Mouse (Mus musculus): Measurements from ENCODE around the gene Pno1. TPM values are rescaled to one million over a fixed set of nuclear protein-coding genes. Genes with fewer than 3 reads are reported as not detected.
"Not testable (repeated sequence)": the region's sequence is repeated elsewhere in the genome, so short reads cannot be mapped to it uniquely, and the experiment has no call there.

The Pno1 gene
- 74.7 and 82.4 TPM in 2 replicates for polyA plus RNA-seq (2015; fragmentation: Nextera tagmentation; extraction: Ambion mirVana)

DNA sequence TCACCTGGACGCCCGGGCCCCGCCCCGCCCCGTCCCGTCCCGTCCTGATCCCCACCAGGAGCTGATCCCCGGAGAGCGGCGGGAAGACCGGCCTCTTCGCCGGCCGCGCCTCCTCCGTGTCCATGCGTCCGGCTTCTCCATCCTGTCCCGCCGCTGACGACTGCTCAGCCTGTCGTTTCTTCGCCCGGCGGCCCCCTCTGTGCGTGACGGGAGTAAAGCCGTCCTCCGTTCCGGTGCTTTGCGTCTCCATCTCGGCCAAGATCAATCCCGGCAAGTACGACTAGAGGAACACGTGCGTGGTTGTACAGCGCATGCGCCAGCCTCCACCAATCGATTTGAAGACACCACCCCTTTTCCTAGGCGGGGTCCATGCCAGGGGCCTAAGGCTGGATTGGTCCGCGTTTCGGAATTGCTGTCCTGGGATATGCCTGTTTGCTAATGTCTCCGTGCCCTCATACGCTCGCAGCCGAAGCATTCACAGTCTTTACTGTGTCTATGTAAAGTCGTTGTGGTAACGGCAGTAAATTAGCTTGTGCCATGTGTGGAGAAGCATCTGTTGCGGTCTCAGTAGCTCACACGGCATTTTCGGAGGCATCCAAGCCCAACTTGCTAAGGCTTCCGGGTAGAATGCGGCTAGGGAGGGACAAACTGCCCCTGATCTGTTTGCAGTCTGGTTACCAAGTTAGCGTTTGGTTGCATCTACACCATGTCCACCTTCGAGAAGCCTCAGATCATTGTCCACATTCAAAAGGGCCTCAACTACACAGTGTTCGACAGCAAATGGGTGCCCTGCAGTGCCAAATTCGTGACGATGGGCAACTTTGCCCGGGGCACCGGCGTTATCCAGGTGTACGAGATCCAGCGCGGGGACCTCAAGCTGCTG, at the start of gene Pno1:
Pno1 (minus strand) TSS at position 311 of the 883 bp plus-strand sequence.
- under 1% methylated on average over 65 of the region's 65 CpGs for WGBS

DNA sequence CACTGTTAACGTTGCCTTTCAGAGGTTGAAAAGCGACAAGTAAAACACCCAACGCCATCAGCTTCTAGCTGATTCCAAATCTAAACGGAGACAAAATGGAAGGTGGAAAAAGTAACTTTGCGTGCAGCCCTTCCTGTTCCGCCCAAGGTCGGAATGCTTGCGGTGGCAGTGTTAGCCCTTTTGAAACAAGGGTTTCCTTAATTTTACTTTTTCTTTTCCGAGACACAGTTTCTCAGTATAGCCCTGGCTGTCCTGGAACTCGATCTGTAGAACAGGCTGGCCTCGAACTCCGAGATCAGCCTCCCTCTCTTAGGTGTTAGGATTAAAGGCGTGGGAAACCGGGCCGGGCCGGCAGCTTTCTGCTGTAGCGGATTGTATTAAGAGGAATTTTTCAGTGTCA, 46.5 kb upstream of the Pno1 start:
- Histone ChIP-seq H3K27ac (peak overlapping the region; percentile 88), H3K36me3 (no peaks in the 10 kb centered on the region), H3K9me3 (replicated peaks) (no peaks in the 10 kb centered on the region), H3K9ac (peak overlapping the region; percentile 82), H3K27me3 (no peaks in the 10 kb centered on the region), H3K4me2 (peak overlapping the region; percentile 69), H3K4me3 (replicated peaks) (peak overlapping the region; percentile 95), H3K4me1 (peaks cover 8% of the 10 kb centered on the region)
- under 1% methylated on average over 17 of the region's 17 CpGs for WGBS
- ATAC-seq (replicated peaks; ENCODE audit: low FRiP score) = peak; percentile 41

More for the DNA sequence above, at the start of gene Pno1:
- no peaks in the 10 kb centered on the region for H3K9me3 ChIP-seq (replicated peaks)
- peak within 1 kb of the TSS; percentile 96 for H3K4me3 ChIP-seq (replicated peaks)
- peak; percentile 99 for ATAC-seq (replicated peaks; ENCODE audit: low FRiP score)
- peaks cover 23% of the 10 kb centered on the region for H3K36me3 ChIP-seq
- peak within 1 kb of the TSS; percentile 89 for H3K9ac ChIP-seq
- H3K4me2 ChIP-seq = peak within 1 kb of the TSS; percentile 69
- H3K27ac ChIP-seq = peak within 1 kb of the TSS; percentile 91
- peaks cover 20% of the 10 kb centered on the region for H3K4me1 ChIP-seq
- no peaks in the 10 kb centered on the region for H3K27me3 ChIP-seq

DNA sequence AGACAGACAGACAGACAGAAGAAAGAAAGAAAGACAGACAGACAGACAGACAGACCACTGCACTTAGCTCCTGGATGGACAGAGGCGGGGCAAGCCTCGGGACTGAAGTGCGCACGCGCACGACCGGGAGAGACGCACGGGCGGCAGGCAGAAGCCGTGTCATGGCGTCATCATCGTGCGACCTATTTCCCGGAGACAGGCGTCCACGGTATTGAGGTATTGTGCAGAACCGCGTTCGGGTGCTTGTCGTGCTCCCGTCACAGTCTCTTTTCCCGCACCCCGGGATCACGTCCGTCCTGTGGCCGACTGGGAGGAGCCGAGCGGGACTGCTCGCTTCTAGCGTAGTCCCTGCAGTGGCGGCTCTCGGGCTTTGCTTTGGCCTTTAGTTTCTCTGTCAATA, 46.1 kb upstream of the Pno1 start, which contains the start of gene C1d:
C1d (plus strand) TSS at position 137 of the 400 bp plus-strand sequence.
- peaks cover 8% of the 10 kb centered on the region for H3K4me1 ChIP-seq
- H3K4me3 ChIP-seq (replicated peaks) = peak within 1 kb of the TSS; percentile 95
- H3K9ac ChIP-seq = peak within 1 kb of the TSS; percentile 82
- H3K27me3 ChIP-seq = no peaks in the 10 kb centered on the region
- peak within 1 kb of the TSS; percentile 69 for H3K4me2 ChIP-seq
- H3K9me3 ChIP-seq (replicated peaks) = no peaks in the 10 kb centered on the region
- H3K27ac ChIP-seq = peak within 1 kb of the TSS; percentile 88
- WGBS = 0% methylated on average over 33 of the region's 33 CpGs
- ATAC-seq (replicated peaks; ENCODE audit: low FRiP score) = peak; percentile 93
- no peaks in the 10 kb centered on the region for H3K36me3 ChIP-seq

DNA sequence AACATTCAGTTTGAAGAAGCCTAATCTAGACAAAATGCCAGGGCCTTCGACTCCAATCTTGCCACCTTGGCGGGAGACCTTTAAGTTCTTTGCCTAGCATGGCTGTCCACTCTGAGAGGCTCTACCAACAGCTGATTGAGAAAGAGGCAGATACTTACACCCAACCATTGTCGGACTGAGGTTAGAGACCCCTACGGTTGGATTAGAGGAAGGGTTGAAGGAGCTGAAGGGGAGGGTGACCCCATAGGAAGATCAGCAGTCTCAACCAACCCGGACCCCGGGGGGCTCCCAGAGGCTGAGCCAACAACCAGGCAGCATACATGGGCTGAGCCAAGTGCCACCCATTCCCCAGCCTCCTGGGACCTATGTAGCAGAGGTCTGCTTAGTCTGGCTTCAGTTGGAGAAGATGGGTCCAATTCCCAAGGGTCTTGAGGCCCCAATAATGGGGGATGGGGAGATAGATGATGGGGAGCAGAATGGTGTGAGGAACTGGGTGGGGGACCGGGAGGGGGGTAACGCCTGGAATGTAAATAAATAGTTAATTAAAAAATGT, 45.5 kb upstream of the Pno1 start:
- peak overlapping the region; percentile 95 for H3K4me3 ChIP-seq (replicated peaks)
- no peaks in the 10 kb centered on the region for H3K36me3 ChIP-seq
- peak overlapping the region; percentile 69 for H3K4me2 ChIP-seq
- peak; percentile 78 for ATAC-seq (replicated peaks; ENCODE audit: low FRiP score)
- H3K9ac ChIP-seq = peak overlapping the region; percentile 82; the same call in 1 of the 2 replicates
- H3K27me3 ChIP-seq = no peaks in the 10 kb centered on the region
- 52% methylated on average over 8 of the region's 8 CpGs for WGBS
- H3K4me1 ChIP-seq = peaks cover 8% of the 10 kb centered on the region
- H3K9me3 ChIP-seq (replicated peaks) = no peaks in the 10 kb centered on the region
- no peak overlapping the region for H3K27ac ChIP-seq

DNA sequence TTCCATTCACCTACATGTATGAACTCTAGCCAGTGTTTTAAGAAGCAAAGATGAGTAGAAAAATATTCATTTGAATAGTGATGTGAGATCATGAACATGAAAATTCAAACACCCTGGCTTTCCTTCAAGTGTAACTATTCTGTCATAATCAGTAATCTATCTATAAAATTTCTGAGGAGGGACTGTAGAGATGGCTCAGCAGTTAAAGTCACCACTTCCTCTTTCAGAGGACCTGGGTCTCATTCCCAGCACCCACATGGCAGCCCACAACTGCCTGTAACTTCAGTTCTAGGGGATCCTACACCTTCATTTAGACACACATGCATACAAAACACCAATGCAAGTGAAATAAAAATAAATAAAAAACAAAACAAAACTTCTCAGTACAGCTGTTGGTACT, 37.3 kb upstream of the Pno1 start:
- Histone ChIP-seq H3K4me3 (replicated peaks) (no peak overlapping the region), H3K9me3 (replicated peaks) (no peaks in the 10 kb centered on the region), H3K4me2 (no peak overlapping the region), H3K36me3 (no peaks in the 10 kb centered on the region), H3K9ac (no peak overlapping the region), H3K27ac (no peak overlapping the region), H3K27me3 (no peaks in the 10 kb centered on the region), H3K4me1 (no peaks in the 10 kb centered on the region)
- ATAC-seq (replicated peaks; ENCODE audit: low FRiP score) = no peak

DNA sequence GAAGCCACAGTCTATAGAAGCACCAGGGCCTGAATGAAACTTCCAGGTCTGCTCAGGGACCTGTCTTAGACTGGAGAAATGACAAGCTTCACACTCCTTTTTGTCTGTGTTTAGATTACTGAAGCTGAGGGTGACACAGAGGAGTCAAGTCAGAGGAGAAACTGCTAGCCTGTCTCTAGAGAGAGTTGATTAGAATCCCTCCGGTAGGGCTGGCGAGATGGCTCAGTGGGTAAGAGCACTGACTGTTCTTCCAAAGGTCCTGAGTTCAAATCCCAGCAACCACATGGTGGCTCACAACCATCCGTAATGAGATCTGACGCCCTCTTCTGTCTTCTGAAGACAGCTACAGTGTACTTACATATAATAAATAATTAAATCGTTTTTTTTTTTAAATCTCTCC, 27.2 kb upstream of the Pno1 start:
- H3K27ac ChIP-seq; H3K27me3 ChIP-seq; H3K4me2 ChIP-seq; ATAC-seq (replicated peaks; ENCODE audit: low FRiP score); H3K9me3 ChIP-seq (replicated peaks); H3K4me1 ChIP-seq; H3K4me3 ChIP-seq (replicated peaks); H3K9ac ChIP-seq: not testable (repeated sequence)
- H3K36me3 ChIP-seq = peaks cover 11% of the 10 kb centered on the region
- 87% methylated on average over 5 of the region's 5 CpGs for WGBS

DNA sequence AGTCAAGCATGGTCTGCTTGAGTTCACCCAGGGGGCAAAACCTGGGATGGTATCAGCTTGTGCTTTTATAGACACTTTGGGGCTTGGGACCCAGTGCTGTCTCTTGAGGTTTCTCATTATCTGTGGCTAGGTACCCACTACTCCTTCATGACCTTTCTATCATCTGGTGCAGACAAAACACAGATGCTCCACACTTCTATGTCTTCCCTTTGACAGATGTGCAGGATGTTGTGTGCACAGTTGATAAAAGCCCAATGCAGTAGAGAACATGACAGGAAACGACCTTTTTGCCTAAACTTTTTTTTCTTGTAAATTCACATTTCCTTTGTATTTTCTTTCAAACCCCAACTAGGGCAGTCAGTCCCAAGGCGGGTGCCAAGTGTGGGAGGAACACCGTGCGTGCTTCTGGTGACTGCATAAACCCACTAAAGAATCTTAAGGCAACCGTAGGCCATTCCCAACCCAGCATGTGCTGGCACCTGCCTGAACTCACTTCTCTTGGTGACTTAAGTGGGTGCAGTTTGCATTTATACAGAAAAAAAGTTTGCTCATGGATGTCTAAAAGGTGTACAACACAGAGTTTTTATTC, 25.2 kb upstream of the Pno1 start:
- Histone ChIP-seq H3K27ac (no peak overlapping the region), H3K4me2 (no peak overlapping the region), H3K9ac (no peak overlapping the region), H3K4me1 (no peaks in the 10 kb centered on the region), H3K36me3 (peaks cover 26% of the 10 kb centered on the region), H3K4me3 (replicated peaks) (no peak overlapping the region), H3K9me3 (replicated peaks) (no peaks in the 10 kb centered on the region), H3K27me3 (no peaks in the 10 kb centered on the region)
- 71% methylated on average over 5 of the region's 5 CpGs for WGBS
- no peak for ATAC-seq (replicated peaks; ENCODE audit: low FRiP score)

DNA sequence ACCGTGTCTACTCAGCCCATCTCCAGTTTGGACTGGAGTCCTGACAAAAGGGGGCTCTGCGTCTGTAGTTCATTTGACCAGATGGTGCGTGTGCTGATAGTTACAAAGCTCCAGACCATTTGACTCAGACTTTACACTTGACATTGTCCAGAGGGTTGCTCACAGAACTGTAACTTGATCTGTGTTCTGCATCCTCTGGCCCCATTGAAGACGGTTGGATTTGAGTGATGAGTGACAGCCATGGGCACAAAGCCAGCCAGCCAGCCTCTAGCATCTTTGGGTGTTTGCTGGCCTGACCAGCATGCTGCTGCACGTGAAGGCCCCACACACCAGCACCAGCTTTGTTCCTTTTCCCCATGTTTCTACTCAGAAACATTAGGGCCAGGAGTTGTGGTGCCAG, 21.4 kb upstream of the Pno1 start:
- Histone ChIP-seq H3K4me3 (replicated peaks) (no peak overlapping the region), H3K4me1 (no peaks in the 10 kb centered on the region), H3K4me2 (no peak overlapping the region), H3K36me3 (peaks cover 42% of the 10 kb centered on the region), H3K9me3 (replicated peaks) (no peaks in the 10 kb centered on the region), H3K9ac (no peak overlapping the region), H3K27me3 (no peaks in the 10 kb centered on the region), H3K27ac (no peak overlapping the region)
- no peak for ATAC-seq (replicated peaks; ENCODE audit: low FRiP score)
- 70% methylated on average over 5 of the region's 5 CpGs for WGBS

DNA sequence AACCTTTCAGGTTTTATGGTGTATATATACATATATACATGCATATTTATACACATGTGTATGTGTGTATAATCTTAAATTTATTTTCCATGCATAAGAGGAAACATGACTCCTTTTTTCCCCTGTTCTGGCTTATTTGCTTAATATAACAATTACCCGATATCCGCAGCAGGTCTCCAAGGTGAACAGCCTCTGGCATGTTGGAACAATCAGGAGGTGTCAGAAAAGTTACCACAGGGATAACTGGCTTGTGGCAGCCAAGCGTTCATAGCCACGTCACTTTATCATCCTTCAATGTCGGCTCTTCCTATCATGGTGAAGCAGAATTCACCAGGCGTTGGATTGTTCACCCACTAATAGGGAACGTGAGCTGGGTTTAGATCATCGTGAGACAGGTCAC, 9.8 kb upstream of the Pno1 start:
- Histone ChIP-seq H3K27me3 (no peaks in the 10 kb centered on the region), H3K4me2 (no peak overlapping the region), H3K36me3 (peaks cover 28% of the 10 kb centered on the region), H3K27ac (no peak overlapping the region), H3K9me3 (replicated peaks) (no peaks in the 10 kb centered on the region), H3K4me1 (no peaks in the 10 kb centered on the region), H3K9ac (no peak overlapping the region), H3K4me3 (replicated peaks) (no peak overlapping the region)
- no peak for ATAC-seq (replicated peaks; ENCODE audit: low FRiP score)
- 98% methylated on average over 8 of the region's 8 CpGs for WGBS

DNA sequence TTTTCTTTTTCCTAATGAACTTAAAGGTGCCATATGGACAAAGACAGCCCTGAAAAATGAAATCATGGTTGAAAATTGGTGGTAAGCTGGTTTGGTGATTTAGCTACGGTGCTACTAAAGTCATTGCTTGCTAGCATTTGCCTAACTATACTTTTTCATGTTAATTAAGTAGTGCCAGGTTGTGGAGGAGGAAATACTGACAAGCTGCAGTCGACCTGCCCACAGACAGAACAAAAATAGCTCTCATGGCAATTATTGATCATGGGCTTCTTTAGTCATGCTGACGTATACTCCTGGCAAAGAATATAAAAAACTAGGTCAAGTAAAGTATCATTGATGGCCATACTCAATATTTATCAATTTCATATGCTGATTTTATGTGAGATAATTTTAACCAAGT, 4.1 kb upstream of the Pno1 start:
- peaks cover under 1% of the 10 kb centered on the region for H3K36me3 ChIP-seq
- H3K4me1 ChIP-seq = peaks cover 15% of the 10 kb centered on the region
- H3K27ac ChIP-seq = no peak overlapping the region
- ATAC-seq (replicated peaks; ENCODE audit: low FRiP score) = no peak
- H3K4me3 ChIP-seq (replicated peaks) = no peak overlapping the region
- H3K9ac ChIP-seq = no peak overlapping the region
- 89% methylated on average over 3 of the region's 3 CpGs for WGBS
- H3K9me3 ChIP-seq (replicated peaks) = no peaks in the 10 kb centered on the region
- H3K27me3 ChIP-seq = no peaks in the 10 kb centered on the region
- no peak overlapping the region for H3K4me2 ChIP-seq

DNA sequence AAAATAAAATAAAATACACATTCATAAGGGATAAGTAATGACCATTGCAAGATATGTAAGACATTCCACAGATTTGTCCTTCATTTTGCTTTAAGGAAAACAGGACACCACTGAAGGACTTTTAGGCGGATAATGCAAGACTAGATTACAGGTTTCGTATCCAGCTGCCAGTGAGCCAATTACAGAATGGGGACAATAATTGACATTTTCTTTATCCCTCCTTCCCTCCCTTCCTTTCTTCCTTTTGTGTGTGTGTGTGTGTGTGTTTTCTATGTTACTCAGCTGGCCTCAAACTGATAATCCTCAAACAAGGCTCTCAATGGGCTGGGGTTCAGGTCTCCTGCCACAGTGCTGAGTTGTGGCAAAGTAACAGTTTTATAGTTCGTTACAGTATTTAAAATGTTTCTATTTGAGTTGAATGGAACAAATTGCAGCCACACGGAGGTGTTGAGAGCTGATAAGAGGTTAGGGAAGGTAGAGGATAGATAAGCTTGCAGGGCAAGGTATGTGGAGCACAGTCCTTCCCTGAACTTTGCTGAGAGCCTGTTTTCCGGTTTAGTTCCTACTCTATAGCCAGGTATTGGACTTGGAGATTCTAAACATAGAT, 1.6 kb upstream of the Pno1 start:
- no peaks in the 10 kb centered on the region for H3K27me3 ChIP-seq
- peak overlapping the region; percentile 96; the same call in 1 of the 2 replicates for H3K4me3 ChIP-seq (replicated peaks)
- H3K36me3 ChIP-seq = peaks cover 15% of the 10 kb centered on the region
- no peak for ATAC-seq (replicated peaks; ENCODE audit: low FRiP score)
- H3K4me2 ChIP-seq = peak overlapping the region; percentile 69
- peak overlapping the region; percentile 89 for H3K9ac ChIP-seq
- H3K4me1 ChIP-seq = peaks cover 20% of the 10 kb centered on the region
- 75% methylated on average over 5 of the region's 5 CpGs for WGBS
- no peak overlapping the region for H3K27ac ChIP-seq
- H3K9me3 ChIP-seq (replicated peaks) = no peaks in the 10 kb centered on the region

DNA sequence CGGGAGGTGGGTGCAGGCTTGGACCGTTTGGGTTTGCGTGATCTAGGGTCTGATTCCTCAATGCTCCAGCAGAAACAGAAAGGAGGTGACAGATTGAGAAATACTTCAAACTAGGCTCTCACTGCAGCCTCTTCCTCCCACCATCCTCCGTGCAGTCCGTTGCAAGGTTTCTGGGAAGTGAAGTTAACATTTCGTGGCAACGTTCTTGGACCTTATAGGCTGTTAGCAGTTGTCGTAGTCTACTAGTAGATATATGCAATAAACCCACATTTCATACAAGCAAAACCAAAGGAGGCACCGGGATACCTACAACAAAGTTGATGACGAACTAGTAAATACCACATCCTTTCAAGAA, 750 bp upstream of the Pno1 start:
- H3K27ac ChIP-seq = peak overlapping the region; percentile 91
- no peak for ATAC-seq (replicated peaks; ENCODE audit: low FRiP score)

More for the DNA sequence above, 750 bp upstream of the Pno1 start:
- H3K27me3 ChIP-seq = no peaks in the 10 kb centered on the region
- peak overlapping the region; percentile 96 for H3K4me3 ChIP-seq (replicated peaks)
- 3% methylated on average over 10 of the region's 10 CpGs for WGBS
- peak overlapping the region; percentile 89 for H3K9ac ChIP-seq
- peak overlapping the region; percentile 69 for H3K4me2 ChIP-seq
- peaks cover 20% of the 10 kb centered on the region for H3K4me1 ChIP-seq
- peaks cover 21% of the 10 kb centered on the region for H3K36me3 ChIP-seq
- H3K9me3 ChIP-seq (replicated peaks) = no peaks in the 10 kb centered on the region
